Mouse (Mus musculus) cortical plate, adult 2 months (tissue): ENCODE data around the gene Idua.

Experiments used
- CTCF ChIP-seq: fragments of 200-500 bp; IDR thresholded peaks from 2 replicates; pipeline ENCODE4 v1.5.1; 2011; ENCODE audit warnings: mild to moderate bottlenecking, control low read depth, low read length; ENCODE audit not compliant: insufficient read depth; ENCODE audit errors: extremely low read depth
- POLR2A ChIP-seq: fragments of 200-500 bp; IDR thresholded peaks from 2 replicates; pipeline ENCODE4 v1.6.1; 2011; ENCODE audit warnings: mild to moderate bottlenecking, low read length, control low read depth; ENCODE audit not compliant: insufficient read depth; ENCODE audit errors: extremely low read depth

DNA sequence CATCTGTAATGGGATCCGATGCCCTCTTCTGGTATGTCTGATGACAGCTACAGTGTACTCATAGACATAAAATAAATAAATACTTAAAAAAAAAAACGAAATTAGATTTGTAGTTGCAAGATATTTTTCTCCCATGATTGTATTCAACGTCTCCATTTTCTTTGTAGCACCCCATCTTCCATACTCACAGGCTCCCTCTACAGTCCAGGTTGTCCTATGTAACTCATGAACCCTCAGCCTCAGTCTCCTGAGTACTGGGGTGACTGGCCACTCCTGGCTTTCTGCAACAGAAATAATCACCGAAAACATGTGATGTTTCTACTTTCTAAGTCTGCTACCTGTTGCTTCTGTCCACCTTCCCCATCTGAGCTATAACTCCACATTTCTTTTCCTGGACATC lies 31.0 kb downstream of the Idua start:
- no peak for TF ChIP-seq POLR2A
- no peak for TF ChIP-seq CTCF
